Mouse (Mus musculus) kidney, embryonic 15.5 days (tissue): ENCODE results near the gene Ptpn13. TPM values are rescaled to one million over a fixed set of nuclear protein-coding genes. Genes with fewer than 3 reads are reported as not detected.

Source experiments
- ATAC-seq: fragments of 200-750 bp; cut with Nextera tagmentation; replicated peaks from 2 replicates; pipeline ENCODE4 v1.8.0; 2017; ENCODE audit warnings: moderate TSS enrichment; ENCODE audit not compliant: low FRiP score
- H3K27ac ChIP-seq: fragments of 300-500 bp; sonication (generic); 2 replicates; pipeline ENCODE4 v1.5.1; 2015; ENCODE audit warnings: mild to moderate bottlenecking, inconsistent platforms
- H3K27me3 ChIP-seq: fragments of 300-500 bp; sonication (generic); 2 replicates; pipeline ENCODE4 v1.6.1; 2015; ENCODE audit warnings: inconsistent platforms
- H3K36me3 ChIP-seq: fragments of 300-500 bp; sonication (generic); 2 replicates; pipeline ENCODE4 v1.6.1; 2015; ENCODE audit warnings: inconsistent platforms
- H3K4me1 ChIP-seq: fragments of 300-500 bp; sonication (generic); 2 replicates; pipeline ENCODE4 v1.6.1; 2015; ENCODE audit warnings: inconsistent platforms
- H3K4me2 ChIP-seq: fragments of 300-500 bp; sonication (generic); 2 replicates; pipeline ENCODE4 v1.6.1; 2015; ENCODE audit warnings: moderate library complexity, mild to moderate bottlenecking, inconsistent platforms
- H3K4me3 ChIP-seq: fragments of 300-500 bp; sonication (generic); replicated peaks from 2 replicates; pipeline ENCODE4 v1.5.1; 2015; ENCODE audit warnings: mild to moderate bottlenecking, inconsistent platforms
- H3K9ac ChIP-seq: fragments of 300-500 bp; sonication (generic); 2 replicates; pipeline ENCODE4 v1.6.1; 2015; ENCODE audit warnings: mild to moderate bottlenecking, inconsistent platforms
- H3K9me3 ChIP-seq: fragments of 300-500 bp; sonication (generic); replicated peaks from 2 replicates; pipeline ENCODE4 v1.6.1; 2016; ENCODE audit warnings: inconsistent platforms
- WGBS: fragments of 180-500 bp; shearing (Covaris S2); methylation state at CpG from one replicate; pipeline ENCODE4 v1.1.7; 2015; ENCODE audit warnings: mixed read lengths; 5-methylcytosine and 5-hydroxymethylcytosine counted together
- polyA plus RNA-seq: library from polyadenylated mRNA; unstranded; fragments of >200 nt; fragmentation: Nextera tagmentation; extraction: Ambion mirVana; gene quantifications from 2 replicates; pipeline ENCODE4 v1.2.1, GENCODE M21; 2015

Ptpn13 gene
- 29.8 and 30.9 TPM in 2 replicates for polyA plus RNA-seq

GRCm38 (mm10) chr5:103424678-103425319, at the start of gene Ptpn13:
TSS of gene Ptpn13 (plus strand) at chr5:103425192.
- ATAC-seq = peak; percentile 96
- WGBS = 0% methylated on average over 55 of the region's 55 CpGs
- H3K9ac ChIP-seq = peak within 1 kb of the TSS; percentile 84
- H3K27ac ChIP-seq = peak within 1 kb of the TSS; percentile 94
- peaks cover 7% of the 10 kb centered on the region for H3K36me3 ChIP-seq
- peak within 1 kb of the TSS; percentile 74 for H3K4me2 ChIP-seq
- peaks cover 66% of the 10 kb centered on the region for H3K4me1 ChIP-seq
- H3K9me3 ChIP-seq = no peaks in the 10 kb centered on the region
- peaks cover 4% of the 10 kb centered on the region; the same call in 1 of the 2 replicates for H3K27me3 ChIP-seq
- peak within 1 kb of the TSS; percentile 88 for H3K4me3 ChIP-seq

GRCm38 (mm10) chr5:103375226-103375625, 49.8 kb upstream of the Ptpn13 start:
- Histone ChIP-seq H3K4me3 (no peak overlapping the region), H3K4me1 (peaks cover 56% of the 10 kb centered on the region), H3K27ac (peak overlapping the region; percentile 91), H3K4me2 (no peak overlapping the region), H3K36me3 (no peaks in the 10 kb centered on the region), H3K9ac (no peak overlapping the region), H3K9me3 (no peaks in the 10 kb centered on the region), H3K27me3 (no peaks in the 10 kb centered on the region)
- WGBS = 67% methylated on average over 9 of the region's 9 CpGs
- ATAC-seq = peak; percentile 61

- no peaks in the 10 kb centered on the region for H3K36me3 ChIP-seq
- H3K4me1 ChIP-seq = peaks cover 56% of the 10 kb centered on the region
- ATAC-seq = no peak; the same call in 1 of the 2 replicates
- no peak overlapping the region for H3K9ac ChIP-seq
- no peaks in the 10 kb centered on the region for H3K9me3 ChIP-seq
- peak overlapping the region; percentile 7; the same call in 1 of the 2 replicates for H3K4me3 ChIP-seq
- no peaks in the 10 kb centered on the region for H3K27me3 ChIP-seq
- H3K27ac ChIP-seq = peak overlapping the region; percentile 91
- H3K4me2 ChIP-seq = peak overlapping the region; percentile 53
- whole genome bisulfite sequencing = 24% methylated on average over 17 of the region's 17 CpGs
These were observed 48.4 kb upstream of the Ptpn13 start for GRCm38 (mm10) chr5:103376354-103377295.

GRCm38 (mm10) chr5:103377493-103378130, 47.4 kb upstream of the Ptpn13 start:
- Histone ChIP-seq H3K4me1 (peaks cover 56% of the 10 kb centered on the region), H3K4me3 (0 out of 2 replicates have a peak overlapping the region, but pooled peaks have one; percentile 7), H3K27me3 (no peaks in the 10 kb centered on the region), H3K4me2 (peak overlapping the region; percentile 53), H3K36me3 (no peaks in the 10 kb centered on the region), H3K9me3 (no peaks in the 10 kb centered on the region), H3K27ac (peak overlapping the region; percentile 91), H3K9ac (no peak overlapping the region)
- no peak for ATAC-seq
- 27% methylated on average over 12 of the region's 12 CpGs for WGBS

GRCm38 (mm10) chr5:103380785-103381527, 44.0 kb upstream of the Ptpn13 start:
- Histone ChIP-seq H3K4me2 (no peak overlapping the region), H3K27me3 (no peaks in the 10 kb centered on the region), H3K36me3 (no peaks in the 10 kb centered on the region), H3K27ac (0 out of 2 replicates have a peak overlapping the region, but pooled peaks have one; percentile 1), H3K9me3 (no peaks in the 10 kb centered on the region), H3K4me1 (peaks cover 29% of the 10 kb centered on the region), H3K4me3 (no peak overlapping the region), H3K9ac (no peak overlapping the region)
- 63% methylated on average over 11 of the region's 11 CpGs for WGBS
- ATAC-seq = no peak

- ATAC-seq = no peak
- no peak overlapping the region for H3K9ac ChIP-seq
- H3K4me3 ChIP-seq = no peak overlapping the region
- H3K9me3 ChIP-seq = no peaks in the 10 kb centered on the region
- WGBS = 92% methylated on average over 4 of the region's 4 CpGs
- peaks cover 20% of the 10 kb centered on the region for H3K4me1 ChIP-seq
- no peak overlapping the region for H3K27ac ChIP-seq
- H3K27me3 ChIP-seq = no peaks in the 10 kb centered on the region
- no peaks in the 10 kb centered on the region for H3K36me3 ChIP-seq
- no peak overlapping the region for H3K4me2 ChIP-seq
These were observed 42.0 kb upstream of the Ptpn13 start for GRCm38 (mm10) chr5:103382951-103383350.

- WGBS = 61% methylated on average over 7 of the region's 7 CpGs
- Histone ChIP-seq H3K4me3 (no peak overlapping the region), H3K36me3 (no peaks in the 10 kb centered on the region), H3K27me3 (no peaks in the 10 kb centered on the region), H3K4me2 (no peak overlapping the region), H3K9ac (no peak overlapping the region), H3K27ac (no peak overlapping the region), H3K4me1 (peaks cover 14% of the 10 kb centered on the region), H3K9me3 (no peaks in the 10 kb centered on the region)
- ATAC-seq = no peak
These were observed 41.0 kb upstream of the Ptpn13 start for GRCm38 (mm10) chr5:103384021-103384420.

GRCm38 (mm10) chr5:103387540-103388026, 37.4 kb upstream of the Ptpn13 start:
- peaks cover 17% of the 10 kb centered on the region for H3K4me1 ChIP-seq
- no peaks in the 10 kb centered on the region for H3K27me3 ChIP-seq
- peak; percentile 74 for ATAC-seq
- no peak overlapping the region for H3K4me2 ChIP-seq
- WGBS = 42% methylated on average over 8 of the region's 8 CpGs
- H3K9ac ChIP-seq = no peak overlapping the region
- H3K27ac ChIP-seq = peak overlapping the region; percentile 66
- no peak overlapping the region for H3K4me3 ChIP-seq
- no peaks in the 10 kb centered on the region for H3K9me3 ChIP-seq
- H3K36me3 ChIP-seq = no peaks in the 10 kb centered on the region

- Histone ChIP-seq H3K36me3 (no peaks in the 10 kb centered on the region), H3K4me2 (no peak overlapping the region), H3K9me3 (no peaks in the 10 kb centered on the region), H3K27ac (no peak overlapping the region), H3K4me3 (no peak overlapping the region), H3K4me1 (peaks cover 29% of the 10 kb centered on the region), H3K27me3 (no peaks in the 10 kb centered on the region), H3K9ac (no peak overlapping the region)
- ATAC-seq = no peak
- WGBS = 89% methylated on average over 5 of the region's 5 CpGs
These were observed 35.6 kb upstream of the Ptpn13 start for GRCm38 (mm10) chr5:103389415-103389814.

GRCm38 (mm10) chr5:103393220-103393619, 31.8 kb upstream of the Ptpn13 start:
- ATAC-seq = 0 out of 2 replicates have a peak, but pooled peaks have one; percentile 33
- 0 out of 2 replicates have a peak overlapping the region, but pooled peaks have one; percentile 14 for H3K4me2 ChIP-seq
- no peaks in the 10 kb centered on the region for H3K27me3 ChIP-seq
- no peaks in the 10 kb centered on the region for H3K36me3 ChIP-seq
- peak overlapping the region; percentile 45; the same call in 1 of the 2 replicates for H3K27ac ChIP-seq
- no peak overlapping the region for H3K9ac ChIP-seq
- peaks cover 15% of the 10 kb centered on the region for H3K4me1 ChIP-seq
- 11% methylated on average over 4 of the region's 4 CpGs for WGBS
- no peak overlapping the region for H3K4me3 ChIP-seq
- H3K9me3 ChIP-seq = no peaks in the 10 kb centered on the region

GRCm38 (mm10) chr5:103393752-103394151, 31.2 kb upstream of the Ptpn13 start:
- 0 out of 2 replicates have a peak overlapping the region, but pooled peaks have one; percentile 14 for H3K4me2 ChIP-seq
- no peak overlapping the region for H3K4me3 ChIP-seq
- no peak overlapping the region for H3K9ac ChIP-seq
- no peak for ATAC-seq
- H3K36me3 ChIP-seq = no peaks in the 10 kb centered on the region
- H3K27ac ChIP-seq = peak overlapping the region; percentile 45; the same call in 1 of the 2 replicates
- WGBS = 47% methylated on average over 16 of the region's 16 CpGs
- H3K27me3 ChIP-seq = no peaks in the 10 kb centered on the region
- peaks cover 15% of the 10 kb centered on the region for H3K4me1 ChIP-seq
- no peaks in the 10 kb centered on the region for H3K9me3 ChIP-seq
